Mouse (Mus musculus) neural tube, embryonic 13.5 days (tissue): ENCODE measurements at regions not wholly inside any gene's neighbourhood (a gene's known extent, or its start where the extent isn't known, plus 50 kb on each side); places are given as distances from the start of the nearest gene placed in this dataset.

Source experiments
- ATAC-seq: fragments of 200-750 bp; cut with Nextera tagmentation; 2 replicates; pipeline ENCODE4 v1.8.0; 2017; ENCODE audit warnings: low read depth, mild to moderate bottlenecking, moderate TSS enrichment, moderate library complexity
- H3K27ac ChIP-seq: fragments of 300-500 bp; sonication (generic); replicated peaks from 2 replicates; pipeline ENCODE4 v1.5.1; 2015; ENCODE audit warnings: moderate library complexity, mild to moderate bottlenecking, inconsistent platforms
- H3K27me3 ChIP-seq: fragments of 300-500 bp; sonication (generic); 2 replicates; pipeline ENCODE4 v1.6.1; 2015; ENCODE audit warnings: mild to moderate bottlenecking, inconsistent platforms
- H3K36me3 ChIP-seq: fragments of 300-500 bp; sonication (generic); 2 replicates; pipeline ENCODE4 v1.6.1; 2015; ENCODE audit warnings: mild to moderate bottlenecking, inconsistent platforms
- H3K4me1 ChIP-seq: fragments of 300-500 bp; sonication (generic); replicated peaks from 2 replicates; pipeline ENCODE4 v1.6.1; 2015; ENCODE audit warnings: inconsistent platforms
- H3K4me2 ChIP-seq: fragments of 300-500 bp; sonication (generic); 2 replicates; pipeline ENCODE4 v1.6.1; 2015; ENCODE audit warnings: inconsistent platforms, mild to moderate bottlenecking, moderate library complexity
- H3K4me3 ChIP-seq: fragments of 300-500 bp; sonication (generic); 2 replicates; pipeline ENCODE4 v1.5.1; 2015; ENCODE audit warnings: mild to moderate bottlenecking, inconsistent platforms
- H3K9ac ChIP-seq: fragments of 300-500 bp; sonication (generic); 2 replicates; pipeline ENCODE4 v1.6.1; 2015; ENCODE audit warnings: moderate library complexity, mild to moderate bottlenecking, inconsistent platforms
- H3K9me3 ChIP-seq: fragments of 300-500 bp; sonication (generic); 2 replicates; pipeline ENCODE4 v1.6.1; 2016; ENCODE audit warnings: inconsistent platforms
- WGBS: fragments of 180-500 bp; shearing (Covaris S2); methylation state at CpG from one replicate; pipeline ENCODE4 v1.1.7; 2015; 5-methylcytosine and 5-hydroxymethylcytosine counted together

- Histone ChIP-seq H3K4me2 (peak overlapping the region; percentile 37), H3K27ac (peak overlapping the region; percentile 72), H3K9ac (no peak overlapping the region), H3K27me3 (no peaks in the 10 kb centered on the region), H3K4me1 (peaks cover 32% of the 10 kb centered on the region), H3K36me3 (no peaks in the 10 kb centered on the region), H3K9me3 (no peaks in the 10 kb centered on the region), H3K4me3 (0 out of 2 replicates have a peak overlapping the region, but pooled peaks have one; percentile 5)
- whole genome bisulfite sequencing = 17% methylated on average over 19 of the region's 19 CpGs
- peak; percentile 91 for ATAC-seq
Observed at GRCm38 (mm10) chr7:36016926-36017753, 214.3 kb upstream of the Zfp507 start.

- no peak overlapping the region for H3K27ac ChIP-seq
- H3K9ac ChIP-seq = no peak overlapping the region
Observed at GRCm38 (mm10) chr7:35996609-35997008, 193.8 kb upstream of the Zfp507 start.

GRCm38 (mm10) chr7:35992511-35992910 lies 189.7 kb upstream of the Zfp507 start:
- no peak overlapping the region for H3K4me2 ChIP-seq
- ATAC-seq = no peak
- H3K9ac ChIP-seq = no peak overlapping the region
- no peaks in the 10 kb centered on the region for H3K27me3 ChIP-seq
- no peaks in the 10 kb centered on the region for H3K36me3 ChIP-seq
- H3K4me3 ChIP-seq = no peak overlapping the region
- no peak overlapping the region for H3K27ac ChIP-seq
- 0 out of 2 replicates have a peak, but pooled peaks cover 3% of the 10 kb centered on the region for H3K9me3 ChIP-seq
- H3K4me1 ChIP-seq = peaks cover 9% of the 10 kb centered on the region
- WGBS = 90% methylated on average over 8 of the region's 8 CpGs

More at GRCm38 (mm10) chr7:35996609-35997008, 193.8 kb upstream of the Zfp507 start:
- Histone ChIP-seq H3K4me3 (no peak overlapping the region), H3K4me2 (no peak overlapping the region), H3K36me3 (no peaks in the 10 kb centered on the region), H3K27me3 (no peaks in the 10 kb centered on the region), H3K4me1 (no peaks in the 10 kb centered on the region), H3K9me3 (0 out of 2 replicates have a peak, but pooled peaks cover 1% of the 10 kb centered on the region)
- WGBS = 88% methylated on average over 5 of the region's 5 CpGs
- no peak for ATAC-seq

- Histone ChIP-seq H3K36me3 (no peaks in the 10 kb centered on the region), H3K9me3 (0 out of 2 replicates have a peak, but pooled peaks cover 3% of the 10 kb centered on the region), H3K9ac (no peak overlapping the region), H3K4me2 (no peak overlapping the region), H3K4me3 (no peak overlapping the region), H3K4me1 (peaks cover 9% of the 10 kb centered on the region), H3K27me3 (no peaks in the 10 kb centered on the region), H3K27ac (no peak overlapping the region)
- 86% methylated on average over 5 of the region's 5 CpGs for WGBS
- no peak for ATAC-seq
Observed at GRCm38 (mm10) chr7:35991141-35991540, 188.3 kb upstream of the Zfp507 start.

- no peak overlapping the region for H3K4me3 ChIP-seq
- no peak overlapping the region for H3K27ac ChIP-seq
- H3K9me3 ChIP-seq = 0 out of 2 replicates have a peak, but pooled peaks cover 3% of the 10 kb centered on the region
- ATAC-seq = peak; percentile 84
- 32% methylated on average over 8 of the region's 8 CpGs for WGBS
- peaks cover 9% of the 10 kb centered on the region for H3K4me1 ChIP-seq
- H3K36me3 ChIP-seq = no peaks in the 10 kb centered on the region
- H3K27me3 ChIP-seq = no peaks in the 10 kb centered on the region
- no peak overlapping the region for H3K4me2 ChIP-seq
- no peak overlapping the region for H3K9ac ChIP-seq
Observed at GRCm38 (mm10) chr7:35989456-35989855, 186.7 kb upstream of the Zfp507 start.

GRCm38 (mm10) chr7:35988449-35989109 lies 185.8 kb upstream of the Zfp507 start:
- Histone ChIP-seq H3K36me3 (no peaks in the 10 kb centered on the region), H3K4me2 (no peak overlapping the region), H3K9ac (no peak overlapping the region), H3K4me3 (no peak overlapping the region), H3K27me3 (no peaks in the 10 kb centered on the region), H3K4me1 (peaks cover 9% of the 10 kb centered on the region), H3K9me3 (0 out of 2 replicates have a peak, but pooled peaks cover 3% of the 10 kb centered on the region), H3K27ac (no peak overlapping the region)
- 61% methylated on average over 13 of the region's 13 CpGs for WGBS
- no peak for ATAC-seq

- Histone ChIP-seq H3K4me1 (no peaks in the 10 kb centered on the region), H3K27me3 (no peaks in the 10 kb centered on the region), H3K4me2 (no peak overlapping the region), H3K9me3 (no peaks in the 10 kb centered on the region), H3K4me3 (no peak overlapping the region), H3K9ac (no peak overlapping the region), H3K36me3 (no peaks in the 10 kb centered on the region), H3K27ac (no peak overlapping the region)
- 92% methylated on average over 9 of the region's 9 CpGs for WGBS
- ATAC-seq = no peak
Observed at GRCm38 (mm10) chr7:35977986-35978385, 175.2 kb upstream of the Zfp507 start.

- no peak for ATAC-seq
- no peaks in the 10 kb centered on the region for H3K27me3 ChIP-seq
- 19% methylated on average over 5 of the region's 5 CpGs for WGBS
Observed at GRCm38 (mm10) chr7:35958731-35959130, 155.9 kb upstream of the Zfp507 start.

GRCm38 (mm10) chr7:35958052-35958451 lies 155.2 kb upstream of the Zfp507 start:
- WGBS = 8% methylated on average over 2 of the region's 2 CpGs
- no peaks in the 10 kb centered on the region for H3K27me3 ChIP-seq
- H3K4me3 ChIP-seq = no peak overlapping the region
- no peaks in the 10 kb centered on the region for H3K36me3 ChIP-seq
- H3K4me1 ChIP-seq = no peaks in the 10 kb centered on the region; the same call in 1 of the 2 replicates
- H3K9me3 ChIP-seq = no peaks in the 10 kb centered on the region
- peak; percentile 74; the same call in 1 of the 2 replicates for ATAC-seq
- no peak overlapping the region for H3K9ac ChIP-seq
- H3K27ac ChIP-seq = no peak overlapping the region
- no peak overlapping the region for H3K4me2 ChIP-seq

More at GRCm38 (mm10) chr7:35958731-35959130, 155.9 kb upstream of the Zfp507 start:
- no peaks in the 10 kb centered on the region for H3K9me3 ChIP-seq
- no peak overlapping the region for H3K9ac ChIP-seq
- no peaks in the 10 kb centered on the region; the same call in 1 of the 2 replicates for H3K4me1 ChIP-seq
- no peak overlapping the region for H3K27ac ChIP-seq
- no peaks in the 10 kb centered on the region for H3K36me3 ChIP-seq
- H3K4me3 ChIP-seq = no peak overlapping the region
- H3K4me2 ChIP-seq = no peak overlapping the region

- peak overlapping the region; percentile 48; the same call in 1 of the 2 replicates for H3K9ac ChIP-seq
- H3K36me3 ChIP-seq = no peaks in the 10 kb centered on the region
- ATAC-seq = no peak
- H3K4me2 ChIP-seq = peak overlapping the region; percentile 46
- 2% methylated on average over 6 of the region's 6 CpGs for WGBS
- H3K4me3 ChIP-seq = no peak overlapping the region
- peaks cover 3% of the 10 kb centered on the region; the same call in 1 of the 2 replicates for H3K27me3 ChIP-seq
- peak overlapping the region; percentile 69 for H3K27ac ChIP-seq
- peaks cover 14% of the 10 kb centered on the region for H3K4me1 ChIP-seq
- no peaks in the 10 kb centered on the region for H3K9me3 ChIP-seq
Observed at GRCm38 (mm10) chr7:35948794-35949193, 146.0 kb upstream of the Zfp507 start.

- peak; percentile 66; the same call in 1 of the 2 replicates for ATAC-seq
- WGBS = under 1% methylated on average over 13 of the region's 13 CpGs
- Histone ChIP-seq H3K4me3 (no peak overlapping the region), H3K4me1 (peaks cover 14% of the 10 kb centered on the region), H3K4me2 (peak overlapping the region; percentile 46), H3K9ac (peak overlapping the region; percentile 48), H3K9me3 (no peaks in the 10 kb centered on the region), H3K36me3 (no peaks in the 10 kb centered on the region), H3K27ac (peak overlapping the region; percentile 69), H3K27me3 (peaks cover 3% of the 10 kb centered on the region; the same call in 1 of the 2 replicates)
Observed at GRCm38 (mm10) chr7:35948389-35948788, 145.6 kb upstream of the Zfp507 start.

GRCm38 (mm10) chr7:35941086-35941485 lies 138.3 kb upstream of the Zfp507 start:
- ATAC-seq = no peak
- Histone ChIP-seq H3K36me3 (no peaks in the 10 kb centered on the region), H3K9ac (no peak overlapping the region), H3K4me1 (0 out of 2 replicates have a peak, but pooled peaks cover 7% of the 10 kb centered on the region), H3K27me3 (no peaks in the 10 kb centered on the region), H3K4me3 (no peak overlapping the region), H3K27ac (no peak overlapping the region), H3K4me2 (no peak overlapping the region), H3K9me3 (no peaks in the 10 kb centered on the region)
- 82% methylated on average over 3 of the region's 3 CpGs for WGBS
